Mouse (Mus musculus): ENCODE measurements around the gene Mgat4c. TPM values are rescaled to one million over a fixed set of nuclear protein-coding genes. Genes with fewer than 3 reads are reported as not detected.

Gene Mgat4c
- polyA plus RNA-seq, 1 experiment from 2014 or later: not detected

- H3K27ac ChIP-seq (ENCODE audit: low read depth): no peak overlapping the region
- TF ChIP-seq EP300 (IDR thresholded peaks at IDR 0.05; ENCODE audit: low read depth): no peak
- no peak for TF ChIP-seq CTCF (IDR thresholded peaks at IDR 0.05; ENCODE audit: low read depth)
- H3K9me3 ChIP-seq (ENCODE audit: low read length): no peaks in the 10 kb centered on the region
- ATAC-seq (no peak), DNase-seq (no peak)
- 61% methylated on average over 3 of the region's 3 CpGs for WGBS (ENCODE audit: insufficient replicate concordance)
- no peaks in the 10 kb centered on the region for H3K36me3 ChIP-seq (replicated peaks; ENCODE audit: insufficient read depth, low read length)
- H3K27me3 ChIP-seq (ENCODE audit: insufficient read depth, low read length): no peaks in the 10 kb centered on the region
- H3K4me2 ChIP-seq (ENCODE audit: low read depth, low read length): no peak overlapping the region
- no peak overlapping the region for H3K4me3 ChIP-seq (ENCODE audit: low read depth, low read length)
- no peak overlapping the region for H3K9ac ChIP-seq (replicated peaks)
- H3K4me1 ChIP-seq (ENCODE audit: insufficient read depth): no peaks in the 10 kb centered on the region
Measured at GRCm38 (mm10) chr10:102184726-102185125, 503.4 kb downstream of the Mgat4c start.

- no peak for DNase-seq
- Histone ChIP-seq H3K9me3 (ENCODE audit: low read length) (no peaks in the 10 kb centered on the region), H3K4me3 (ENCODE audit: low read depth, low read length) (no peak overlapping the region), H3K9ac (replicated peaks) (no peak overlapping the region), H3K4me1 (ENCODE audit: insufficient read depth) (no peaks in the 10 kb centered on the region), H3K27me3 (ENCODE audit: insufficient read depth, low read length) (no peaks in the 10 kb centered on the region), H3K4me2 (ENCODE audit: low read depth, low read length) (no peak overlapping the region), H3K36me3 (replicated peaks; ENCODE audit: insufficient read depth, low read length) (no peaks in the 10 kb centered on the region), H3K27ac (ENCODE audit: low read depth) (no peak overlapping the region)
- 60% methylated on average over 1 of the region's 1 CpGs for WGBS (ENCODE audit: insufficient replicate concordance)
- ATAC-seq: no peak
- TF ChIP-seq CTCF (IDR thresholded peaks at IDR 0.05; ENCODE audit: low read depth) (no peak), EP300 (IDR thresholded peaks at IDR 0.05; ENCODE audit: low read depth) (no peak)
Measured at GRCm38 (mm10) chr10:102191646-102192045, 510.4 kb downstream of the Mgat4c start.

GRCm38 (mm10) chr10:102196850-102197249 is 515.6 kb downstream of the Mgat4c start:
- Histone ChIP-seq H3K27me3 (ENCODE audit: insufficient read depth, low read length) (no peaks in the 10 kb centered on the region), H3K4me1 (ENCODE audit: insufficient read depth) (no peaks in the 10 kb centered on the region), H3K4me2 (ENCODE audit: low read depth, low read length) (no peak overlapping the region), H3K4me3 (ENCODE audit: low read depth, low read length) (no peak overlapping the region), H3K9me3 (ENCODE audit: low read length) (no peaks in the 10 kb centered on the region), H3K36me3 (replicated peaks; ENCODE audit: insufficient read depth, low read length) (no peaks in the 10 kb centered on the region), H3K27ac (ENCODE audit: low read depth) (no peak overlapping the region), H3K9ac (replicated peaks) (no peak overlapping the region)
- TF ChIP-seq EP300 (IDR thresholded peaks at IDR 0.05; ENCODE audit: low read depth) (no peak), CTCF (IDR thresholded peaks at IDR 0.05; ENCODE audit: low read depth) (no peak)
- ATAC-seq (no peak), DNase-seq (no peak)
- WGBS (ENCODE audit: insufficient replicate concordance): 82% methylated on average over 4 of the region's 4 CpGs

GRCm38 (mm10) chr10:102238558-102239211 is 557.4 kb downstream of the Mgat4c start:
- DNase-seq: no peak
- Histone ChIP-seq H3K4me2 (ENCODE audit: low read depth, low read length) (no peak overlapping the region), H3K27me3 (ENCODE audit: insufficient read depth, low read length) (no peaks in the 10 kb centered on the region), H3K36me3 (replicated peaks; ENCODE audit: insufficient read depth, low read length) (no peaks in the 10 kb centered on the region), H3K9ac (replicated peaks) (no peak overlapping the region), H3K27ac (ENCODE audit: low read depth) (no peak overlapping the region), H3K4me1 (ENCODE audit: insufficient read depth) (no peaks in the 10 kb centered on the region), H3K4me3 (ENCODE audit: low read depth, low read length) (no peak overlapping the region), H3K9me3 (ENCODE audit: low read length) (no peaks in the 10 kb centered on the region)
- TF ChIP-seq EP300 (IDR thresholded peaks at IDR 0.05; ENCODE audit: low read depth): no peak
- no peak for TF ChIP-seq CTCF (IDR thresholded peaks at IDR 0.05; ENCODE audit: low read depth)
- WGBS (ENCODE audit: insufficient replicate concordance): 79% methylated on average over 6 of the region's 6 CpGs
- ATAC-seq: no peak

GRCm38 (mm10) chr10:102243897-102244296 is 562.6 kb downstream of the Mgat4c start:
- DNase-seq (no peak), ATAC-seq (no peak)
- no peak overlapping the region for H3K4me3 ChIP-seq (ENCODE audit: low read depth, low read length)
- TF ChIP-seq EP300 (IDR thresholded peaks at IDR 0.05; ENCODE audit: low read depth): no peak
- no peak for TF ChIP-seq CTCF (IDR thresholded peaks at IDR 0.05; ENCODE audit: low read depth)
- H3K27me3 ChIP-seq (ENCODE audit: insufficient read depth, low read length): no peaks in the 10 kb centered on the region
- no peaks in the 10 kb centered on the region for H3K4me1 ChIP-seq (ENCODE audit: insufficient read depth)
- H3K9me3 ChIP-seq (ENCODE audit: low read length): no peaks in the 10 kb centered on the region
- no peak overlapping the region for H3K27ac ChIP-seq (ENCODE audit: low read depth)
- no peak overlapping the region for H3K9ac ChIP-seq (replicated peaks)
- H3K36me3 ChIP-seq (replicated peaks; ENCODE audit: insufficient read depth, low read length): no peaks in the 10 kb centered on the region
- no peak overlapping the region for H3K4me2 ChIP-seq (ENCODE audit: low read depth, low read length)

GRCm38 (mm10) chr10:102244601-102245000 is 563.3 kb downstream of the Mgat4c start:
- Histone ChIP-seq H3K4me1 (ENCODE audit: insufficient read depth) (no peaks in the 10 kb centered on the region), H3K9ac (replicated peaks) (no peak overlapping the region), H3K36me3 (replicated peaks; ENCODE audit: insufficient read depth, low read length) (no peaks in the 10 kb centered on the region), H3K27ac (ENCODE audit: low read depth) (no peak overlapping the region), H3K27me3 (ENCODE audit: insufficient read depth, low read length) (no peaks in the 10 kb centered on the region), H3K9me3 (ENCODE audit: low read length) (no peaks in the 10 kb centered on the region), H3K4me2 (ENCODE audit: low read depth, low read length) (no peak overlapping the region), H3K4me3 (ENCODE audit: low read depth, low read length) (no peak overlapping the region)
- 71% methylated on average over 5 of the region's 5 CpGs for WGBS (ENCODE audit: insufficient replicate concordance)
- DNase-seq (no peak), ATAC-seq (no peak)
- TF ChIP-seq EP300 (IDR thresholded peaks at IDR 0.05; ENCODE audit: low read depth): no peak
- TF ChIP-seq CTCF (IDR thresholded peaks at IDR 0.05; ENCODE audit: low read depth): no peak

- Histone ChIP-seq H3K36me3 (replicated peaks; ENCODE audit: insufficient read depth, low read length) (no peaks in the 10 kb centered on the region), H3K9me3 (ENCODE audit: low read length) (no peaks in the 10 kb centered on the region), H3K9ac (replicated peaks) (no peak overlapping the region), H3K4me1 (ENCODE audit: insufficient read depth) (no peaks in the 10 kb centered on the region), H3K27me3 (ENCODE audit: insufficient read depth, low read length) (no peaks in the 10 kb centered on the region), H3K27ac (ENCODE audit: low read depth) (no peak overlapping the region), H3K4me2 (ENCODE audit: low read depth, low read length) (no peak overlapping the region), H3K4me3 (ENCODE audit: low read depth, low read length) (no peak overlapping the region)
- TF ChIP-seq EP300 (IDR thresholded peaks at IDR 0.05; ENCODE audit: low read depth): no peak
- no peak for TF ChIP-seq CTCF (IDR thresholded peaks at IDR 0.05; ENCODE audit: low read depth)
- ATAC-seq: no peak
- 78% methylated on average over 9 of the region's 9 CpGs for WGBS (ENCODE audit: insufficient replicate concordance)
- DNase-seq: no peak
Measured at GRCm38 (mm10) chr10:102245269-102245668, 564.0 kb downstream of the Mgat4c start.

Data from liver, postnatal 0 days (tissue).